Mouse (Mus musculus): Measurements from ENCODE around the gene Git2. TPM values are rescaled to one million over a fixed set of nuclear protein-coding genes. Genes with fewer than 3 reads are reported as not detected.

The Git2 gene
- polyA plus RNA-seq, 1 experiment from 2014 or later, result 14.8 TPM

- H3K4me3 ChIP-seq (replicated peaks), result no peak overlapping the region
- H3K4me2 ChIP-seq, result no peak overlapping the region
- H3K9ac ChIP-seq, result no peak overlapping the region
- ATAC-seq (ENCODE audit: low read depth), result peak; percentile 63
- H3K27ac ChIP-seq, result no peak overlapping the region
- no peaks in the 10 kb centered on the region for H3K27me3 ChIP-seq
- H3K4me1 ChIP-seq (replicated peaks), result peaks cover 13% of the 10 kb centered on the region
- WGBS (ENCODE audit: insufficient replicate concordance), result 77% methylated on average over 20 of the region's 20 CpGs
- peaks cover 86% of the 10 kb centered on the region for H3K36me3 ChIP-seq
- no peak for DNase-seq
- H3K9me3 ChIP-seq (replicated peaks), result no peaks in the 10 kb centered on the region
Observed at GRCm38 (mm10) chr5:114719003-114719927, 56.1 kb downstream of the Git2 start.

GRCm38 (mm10) chr5:114718483-114718882, 56.8 kb downstream of the Git2 start:
- Histone ChIP-seq H3K4me3 (replicated peaks) (no peak overlapping the region), H3K4me1 (replicated peaks) (peaks cover 13% of the 10 kb centered on the region), H3K27me3 (no peaks in the 10 kb centered on the region), H3K36me3 (peaks cover 88% of the 10 kb centered on the region), H3K27ac (no peak overlapping the region), H3K9ac (no peak overlapping the region), H3K9me3 (replicated peaks) (no peaks in the 10 kb centered on the region), H3K4me2 (no peak overlapping the region)
- DNase-seq (no peak), ATAC-seq (ENCODE audit: low read depth) (no peak)
- 82% methylated on average over 13 of the region's 13 CpGs for WGBS (ENCODE audit: insufficient replicate concordance)

- H3K27ac ChIP-seq, result no peak overlapping the region
- no peak for ATAC-seq (ENCODE audit: low read depth)
- no peak overlapping the region for H3K4me2 ChIP-seq
- 90% methylated on average over 8 of the region's 8 CpGs for WGBS (ENCODE audit: insufficient replicate concordance)
- H3K9ac ChIP-seq, result no peak overlapping the region
- no peak for DNase-seq
- H3K36me3 ChIP-seq, result peaks cover 94% of the 10 kb centered on the region
- H3K4me1 ChIP-seq (replicated peaks), result peaks cover 13% of the 10 kb centered on the region
- no peak overlapping the region for H3K4me3 ChIP-seq (replicated peaks)
- H3K27me3 ChIP-seq, result no peaks in the 10 kb centered on the region
- H3K9me3 ChIP-seq (replicated peaks), result no peaks in the 10 kb centered on the region
Observed at GRCm38 (mm10) chr5:114717937-114718336, 57.4 kb downstream of the Git2 start.

- H3K27ac ChIP-seq, result no peak overlapping the region
- H3K36me3 ChIP-seq, result peaks cover 92% of the 10 kb centered on the region
- H3K9me3 ChIP-seq (replicated peaks), result no peaks in the 10 kb centered on the region
- no peak for ATAC-seq (ENCODE audit: low read depth)
- H3K9ac ChIP-seq, result no peak overlapping the region
- no peak overlapping the region for H3K4me2 ChIP-seq
- peaks cover 13% of the 10 kb centered on the region for H3K4me1 ChIP-seq (replicated peaks)
- no peak overlapping the region for H3K4me3 ChIP-seq (replicated peaks)
- no peak for DNase-seq
- 89% methylated on average over 12 of the region's 12 CpGs for WGBS (ENCODE audit: insufficient replicate concordance)
- no peaks in the 10 kb centered on the region for H3K27me3 ChIP-seq
Observed at GRCm38 (mm10) chr5:114717292-114717691, 58.0 kb downstream of the Git2 start.

GRCm38 (mm10) chr5:114714551-114714950, 60.8 kb downstream of the Git2 start:
- ATAC-seq (ENCODE audit: low read depth) (no peak), DNase-seq (no peak)
- no peaks in the 10 kb centered on the region for H3K9me3 ChIP-seq (replicated peaks)
- H3K27me3 ChIP-seq, result no peaks in the 10 kb centered on the region
- no peak overlapping the region for H3K4me3 ChIP-seq (replicated peaks)
- WGBS (ENCODE audit: insufficient replicate concordance), result 88% methylated on average over 18 of the region's 18 CpGs
- H3K4me1 ChIP-seq (replicated peaks), result peaks cover 12% of the 10 kb centered on the region
- H3K4me2 ChIP-seq, result no peak overlapping the region
- no peak overlapping the region for H3K9ac ChIP-seq
- H3K36me3 ChIP-seq, result peaks cover 93% of the 10 kb centered on the region
- H3K27ac ChIP-seq, result no peak overlapping the region

- peak overlapping the region; percentile 21; the same call in 1 of the 2 replicates for H3K4me3 ChIP-seq (replicated peaks)
- whole genome bisulfite sequencing (ENCODE audit: insufficient replicate concordance), result 45% methylated on average over 21 of the region's 21 CpGs
- no peak overlapping the region for H3K27ac ChIP-seq
- no peak for DNase-seq
- peaks cover 17% of the 10 kb centered on the region for H3K4me1 ChIP-seq (replicated peaks)
- no peaks in the 10 kb centered on the region for H3K9me3 ChIP-seq (replicated peaks)
- no peak for ATAC-seq (ENCODE audit: low read depth)
- H3K9ac ChIP-seq, result no peak overlapping the region
- H3K36me3 ChIP-seq, result peaks cover 41% of the 10 kb centered on the region
- no peaks in the 10 kb centered on the region for H3K27me3 ChIP-seq
- H3K4me2 ChIP-seq, result peak overlapping the region; percentile 15
Observed at GRCm38 (mm10) chr5:114709357-114709756, 66.0 kb downstream of the Git2 start.

GRCm38 (mm10) chr5:114708491-114708890, 66.8 kb downstream of the Git2 start:
- H3K4me2 ChIP-seq, result peak overlapping the region; percentile 89
- WGBS (ENCODE audit: insufficient replicate concordance), result 46% methylated on average over 15 of the region's 15 CpGs
- no peaks in the 10 kb centered on the region for H3K9me3 ChIP-seq (replicated peaks)
- H3K4me3 ChIP-seq (replicated peaks), result peak overlapping the region; percentile 86
- H3K9ac ChIP-seq, result peak overlapping the region; percentile 84
- DNase-seq (no peak), ATAC-seq (ENCODE audit: low read depth) (no peak)
- H3K27ac ChIP-seq, result no peak overlapping the region
- peaks cover 20% of the 10 kb centered on the region for H3K4me1 ChIP-seq (replicated peaks)
- H3K36me3 ChIP-seq, result peaks cover 34% of the 10 kb centered on the region
- H3K27me3 ChIP-seq, result no peaks in the 10 kb centered on the region

GRCm38 (mm10) chr5:114707265-114708068, 67.8 kb downstream of the Git2 start, which contains the start of gene Tchp:
Gene Tchp (plus strand): TSS chr5:114707760.
- Histone ChIP-seq H3K36me3 (peaks cover 26% of the 10 kb centered on the region), H3K27me3 (no peaks in the 10 kb centered on the region), H3K4me2 (peak within 1 kb of the TSS; percentile 89), H3K9me3 (replicated peaks) (no peaks in the 10 kb centered on the region), H3K4me1 (replicated peaks) (peaks cover 30% of the 10 kb centered on the region), H3K9ac (peak within 1 kb of the TSS; percentile 84), H3K27ac (peak within 1 kb of the TSS; percentile 39; the same call in 1 of the 2 replicates), H3K4me3 (replicated peaks) (peak within 1 kb of the TSS; percentile 86)
- DNase-seq (peak; percentile 86), ATAC-seq (ENCODE audit: low read depth) (peak; percentile 66)
- WGBS (ENCODE audit: insufficient replicate concordance), result 5% methylated on average over 49 of the region's 49 CpGs

- no peaks in the 10 kb centered on the region for H3K27me3 ChIP-seq
- WGBS (ENCODE audit: insufficient replicate concordance), result 38% methylated on average over 14 of the region's 14 CpGs
- H3K9me3 ChIP-seq (replicated peaks), result no peaks in the 10 kb centered on the region
- H3K9ac ChIP-seq, result 0 out of 2 replicates have a peak overlapping the region, but pooled peaks have one; percentile 5
- ATAC-seq (ENCODE audit: low read depth), result peak; percentile 81
- peak overlapping the region; percentile 57 for H3K27ac ChIP-seq
- peaks cover 22% of the 10 kb centered on the region for H3K4me1 ChIP-seq (replicated peaks)
- peak overlapping the region; percentile 21; the same call in 1 of the 2 replicates for H3K4me2 ChIP-seq
- peak; percentile 57 for DNase-seq
- no peak overlapping the region for H3K4me3 ChIP-seq (replicated peaks)
- H3K36me3 ChIP-seq, result no peaks in the 10 kb centered on the region
Observed at GRCm38 (mm10) chr5:114702403-114703392, 72.6 kb downstream of the Git2 start.

- no peak overlapping the region; the same call in 1 of the 2 replicates for H3K27ac ChIP-seq
- H3K36me3 ChIP-seq, result no peaks in the 10 kb centered on the region
- H3K4me2 ChIP-seq, result no peak overlapping the region
- no peak overlapping the region for H3K4me3 ChIP-seq (replicated peaks)
- no peak for ATAC-seq (ENCODE audit: low read depth)
- no peaks in the 10 kb centered on the region for H3K9me3 ChIP-seq (replicated peaks)
- H3K4me1 ChIP-seq (replicated peaks), result peaks cover 22% of the 10 kb centered on the region
- DNase-seq, result no peak
- no peak overlapping the region for H3K9ac ChIP-seq
- peaks cover 6% of the 10 kb centered on the region for H3K27me3 ChIP-seq
- 21% methylated on average over 7 of the region's 7 CpGs for WGBS (ENCODE audit: insufficient replicate concordance)
Observed at GRCm38 (mm10) chr5:114699015-114699414, 76.3 kb downstream of the Git2 start.
